17 mouse cellular contexts compared by ENCODE assay signal in the genomic region with DNA sequence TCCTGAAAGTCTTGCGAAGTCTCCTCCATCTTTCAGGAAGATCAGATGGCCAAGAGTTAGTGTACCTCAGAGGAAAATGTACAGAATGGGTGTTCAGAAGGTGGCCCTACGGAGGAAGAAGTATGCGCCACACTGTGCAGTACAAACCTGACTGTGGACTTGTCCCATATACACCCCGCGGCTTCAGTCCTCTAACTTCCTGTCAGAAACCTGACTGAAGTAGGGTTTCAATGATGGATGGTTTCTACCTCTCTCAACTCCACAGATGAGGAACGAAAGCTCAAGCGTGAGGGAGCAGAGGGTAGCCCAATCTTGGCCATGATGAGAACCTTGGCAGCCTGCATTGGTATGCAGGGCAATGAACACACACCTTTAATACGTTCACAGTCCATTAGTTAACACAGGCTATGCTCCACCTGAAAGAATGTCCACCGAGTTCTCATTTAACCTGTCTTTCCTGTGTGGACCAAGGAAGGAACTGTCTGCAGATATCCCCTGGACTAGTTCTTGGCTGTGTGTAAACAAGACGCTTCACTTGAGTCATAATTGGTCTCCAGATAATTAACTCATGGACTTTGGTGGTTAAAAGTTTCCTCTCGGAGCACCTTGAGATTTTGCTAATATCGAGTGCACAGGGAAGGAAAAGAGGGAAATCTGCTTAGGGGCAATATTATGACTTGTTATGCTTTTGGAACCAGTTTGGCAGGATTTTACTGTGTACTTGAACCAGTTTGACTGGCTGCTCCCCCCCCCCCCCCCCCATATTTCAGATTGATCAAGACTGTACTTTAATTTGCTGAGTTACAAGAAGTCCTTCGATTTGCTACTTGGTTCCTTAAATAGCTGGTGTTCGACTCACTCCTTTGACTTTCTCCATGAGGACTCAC. TPM values are rescaled to one million over a fixed set of nuclear protein-coding genes. Genes with fewer than 3 reads are reported as not detected.
DNase-seq lines count a peak whose midpoint lies in the region; TF ChIP-seq lines count a peak whose summit lies in the region.
"Had no signal": no experiment of that assay in that cellular context is flagged by ENCODE, and none has a peak within 500 bp of the region (broad histone marks: within the 10 kb centered on the region; RNA-seq: fewer than 3 reads in every experiment).

No protein-coding gene starts in this region.

- H3K36me3 ChIP-seq in kidney, adult 2 months (ENCODE audit: control insufficient read depth, insufficient read depth, low read length), result no peaks in the 10 kb centered on the region
- H3K36me3 ChIP-seq in heart, embryonic 10.5 days, result no peaks in the 10 kb centered on the region
- H3K36me3 ChIP-seq: G1E; limb, embryonic 12.5 days; midbrain, embryonic 13.5 days had no signal

- no peak overlapping the region for H3K4me3 ChIP-seq in kidney, adult 2 months (ENCODE audit: insufficient read depth, low read depth, low read length)
- no peak overlapping the region for H3K4me3 ChIP-seq in heart, embryonic 10.5 days
- H3K4me3 ChIP-seq: limb, embryonic 12.5 days; midbrain, embryonic 13.5 days had no signal

- peak overlapping the region; percentile 84 for H3K27ac ChIP-seq in kidney, adult 2 months (ENCODE audit: insufficient read depth, low read depth, low read length)
- H3K27ac ChIP-seq in heart, embryonic 10.5 days, result no peak overlapping the region
- H3K27ac ChIP-seq: hindbrain, embryonic 14.5 days; limb, embryonic 12.5 days; liver, embryonic 14.5 days; midbrain, embryonic 13.5 days had no signal

- H3K4me1 ChIP-seq in kidney, adult 2 months (ENCODE audit: control insufficient read depth, insufficient read depth, low read length), result peaks cover 38% of the 10 kb centered on the region
- peaks cover 14% of the 10 kb centered on the region for H3K4me1 ChIP-seq in heart, embryonic 10.5 days

- WGBS in kidney, adult 2 months, result 57% methylated on average over 14 of the region's 14 CpGs
- 88% methylated on average over 14 of the region's 14 CpGs for WGBS in heart, embryonic 10.5 days

- H3K9me3 ChIP-seq in heart, embryonic 10.5 days, result no peaks in the 10 kb centered on the region
- H3K9me3 ChIP-seq: G1E; limb, embryonic 12.5 days; midbrain, embryonic 13.5 days had no signal

- TF ChIP-seq POLR2A in kidney, adult 2 months (IDR thresholded peaks at IDR 0.05; ENCODE audit: low read depth, low read length), result no peak

- TF ChIP-seq CTCF in kidney, adult 2 months (conservative IDR thresholded peaks at IDR 0.05; ENCODE audit: insufficient read depth, insufficient read length, low read depth, low read length), result no peak

- DNase-seq in kidney, adult 18-20 months, result peak; percentile 45
- DNase-seq in kidney, postnatal 10 days, result no peak
- peak; percentile 27 for DNase-seq in T-cell, adult 2 months (ENCODE audit: low spot score)
- peak; percentile 70 for DNase-seq in kidney, adult 2 months
- DNase-seq in naive thymus-derived CD4-positive, alpha-beta T cell, adult 2 months (ENCODE audit: low read depth), result peak; percentile 63
- DNase-seq in cerebellum, postnatal 4 days (ENCODE audit: low spot score in 2 of 2), result no peak
- no peak for DNase-seq in layer of hippocampus, adult 11-12 months (ENCODE audit: low spot score)
- no peak for DNase-seq in heart, embryonic 10.5 days (ENCODE audit: low spot score)
- DNase-seq: adrenal gland, adult 2 months; B cell, adult 2 months; cerebellum, adult 11-12 months; heart, adult 11 months had no signal

- H3K27me3 ChIP-seq in kidney, adult 2 months (replicated peaks; ENCODE audit: control insufficient read depth, insufficient read depth, low read length), result no peaks in the 10 kb centered on the region
- no peaks in the 10 kb centered on the region for H3K27me3 ChIP-seq in heart, embryonic 10.5 days (ENCODE audit: insufficient read depth, poor library complexity, severe bottlenecking)
- H3K27me3 ChIP-seq: limb, embryonic 12.5 days had no signal

RNA-seq across cellular contexts. Expression of gene Hectd1, which starts 34.0 kb away (rescaled TPM):
- 18.2 and 20.6 TPM in 2 replicates for polyA plus RNA-seq in kidney, adult 2 months (2012; rRNA removed)
- polyA plus RNA-seq in heart, embryonic 10.5 days (2016; fragmentation: Nextera tagmentation; extraction: Ambion mirVana), result 35.2 and 35.6 TPM in 2 replicates

Comparison
In these comparisons a context has a peak if more than half of its experiments do, and no peak if none do; other contexts are left out.
1. DNase-seq: peak in kidney, adult 18-20 months (single experiment), T-cell, adult 2 months (single experiment), kidney, adult 2 months (single experiment) and naive thymus-derived CD4-positive, alpha-beta T cell, adult 2 months (single experiment); none in kidney, postnatal 10 days (single experiment), cerebellum, postnatal 4 days (0 of 2), layer of hippocampus, adult 11-12 months (single experiment) and heart, embryonic 10.5 days (single experiment).